Mouse (Mus musculus): ENCODE measurements around the gene Plxna4. TPM values are rescaled to one million over a fixed set of nuclear protein-coding genes. Genes with fewer than 3 reads are reported as not detected.

Gene Plxna4
- polyA plus RNA-seq, 1 experiment from 2014 or later, result 0.91 TPM

DNA sequence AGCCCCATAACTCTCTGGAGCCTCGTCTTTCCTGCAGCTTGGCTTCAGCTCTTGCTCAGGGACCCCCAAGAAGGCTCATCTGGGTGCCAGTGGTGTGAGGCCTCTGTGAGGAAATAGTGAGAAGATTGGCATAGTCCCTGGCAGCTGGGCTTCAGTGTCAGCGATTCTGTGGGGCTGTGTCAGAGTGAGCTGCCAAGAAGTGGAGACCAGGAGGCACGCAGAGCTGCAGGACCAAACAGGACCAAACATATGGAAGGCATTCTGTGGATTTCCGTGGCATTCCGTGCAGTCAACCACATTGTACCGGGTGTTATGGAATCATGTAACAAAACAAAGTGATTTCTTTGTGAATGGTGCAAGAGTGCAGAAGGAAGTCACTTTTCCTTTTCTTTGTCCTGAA, 461.1 kb downstream of the Plxna4 start:
- WGBS, result 73% methylated on average over 6 of the region's 6 CpGs
- no peak for TF ChIP-seq CTCF (IDR thresholded peaks at IDR 0.05; ENCODE audit: low read depth)
- ATAC-seq, result no peak
- Histone ChIP-seq H3K27me3 (replicated peaks; ENCODE audit: control insufficient read depth, insufficient read depth, low read length) (no peaks in the 10 kb centered on the region), H3K4me1 (replicated peaks; ENCODE audit: control insufficient read depth, insufficient read depth, low read length) (no peaks in the 10 kb centered on the region), H3K27ac (ENCODE audit: low read depth, low read length) (no peak overlapping the region), H3K9me3 (ENCODE audit: control insufficient read depth) (no peaks in the 10 kb centered on the region), H3K4me3 (ENCODE audit: low read depth, low read length) (no peak overlapping the region), H3K4me2 (replicated peaks; ENCODE audit: low read depth) (no peak overlapping the region), H3K36me3 (ENCODE audit: control insufficient read depth, insufficient read depth) (no peaks in the 10 kb centered on the region), H3K9ac (ENCODE audit: low read depth, low read length) (no peak overlapping the region)

- TF ChIP-seq CTCF (IDR thresholded peaks at IDR 0.05; ENCODE audit: low read depth), result no peak
- Histone ChIP-seq H3K9me3 (ENCODE audit: control insufficient read depth) (no peaks in the 10 kb centered on the region), H3K27me3 (replicated peaks; ENCODE audit: control insufficient read depth, insufficient read depth, low read length) (no peaks in the 10 kb centered on the region), H3K36me3 (ENCODE audit: control insufficient read depth, insufficient read depth) (no peaks in the 10 kb centered on the region), H3K4me3 (ENCODE audit: low read depth, low read length) (no peak overlapping the region), H3K9ac (ENCODE audit: low read depth, low read length) (no peak overlapping the region), H3K4me2 (replicated peaks; ENCODE audit: low read depth) (no peak overlapping the region), H3K4me1 (replicated peaks; ENCODE audit: control insufficient read depth, insufficient read depth, low read length) (no peaks in the 10 kb centered on the region), H3K27ac (ENCODE audit: low read depth, low read length) (no peak overlapping the region)
- ATAC-seq, result no peak
- WGBS, result 86% methylated on average over 4 of the region's 4 CpGs
These were observed 465.3 kb downstream of the Plxna4 start for GRCm38 (mm10) chr6:32122584-32123265.

DNA sequence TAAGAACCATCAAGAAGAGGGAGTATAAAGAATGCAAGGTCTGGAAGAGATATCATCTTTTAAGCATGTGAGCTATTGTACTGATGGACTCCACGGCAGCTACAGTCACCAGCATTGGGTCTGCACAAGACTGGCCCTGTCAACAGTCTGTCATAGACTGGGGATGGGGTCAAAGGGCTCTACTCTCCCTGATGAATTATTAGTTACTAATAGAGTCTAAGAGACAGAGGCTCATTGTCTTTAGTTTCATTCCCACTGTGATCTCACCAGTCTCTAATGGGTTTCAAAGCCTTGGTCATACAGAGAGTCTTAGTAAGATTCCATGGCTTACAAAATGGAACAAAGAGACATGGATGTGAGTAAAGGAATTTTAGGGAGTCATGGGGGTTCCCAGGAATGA, 467.1 kb downstream of the Plxna4 start:
- WGBS, result 74% methylated on average over 1 of the region's 1 CpGs

GRCm38 (mm10) chr6:32109207-32109606, 478.8 kb downstream of the Plxna4 start:
- Histone ChIP-seq H3K9me3 (ENCODE audit: control insufficient read depth) (no peaks in the 10 kb centered on the region), H3K9ac (ENCODE audit: low read depth, low read length) (no peak overlapping the region), H3K4me2 (replicated peaks; ENCODE audit: low read depth) (no peak overlapping the region), H3K27ac (ENCODE audit: low read depth, low read length) (no peak overlapping the region), H3K4me3 (ENCODE audit: low read depth, low read length) (no peak overlapping the region), H3K36me3 (ENCODE audit: control insufficient read depth, insufficient read depth) (no peaks in the 10 kb centered on the region), H3K27me3 (replicated peaks; ENCODE audit: control insufficient read depth, insufficient read depth, low read length) (0 out of 2 replicates have a peak, but pooled peaks cover 3% of the 10 kb centered on the region), H3K4me1 (replicated peaks; ENCODE audit: control insufficient read depth, insufficient read depth, low read length) (no peaks in the 10 kb centered on the region)
- WGBS, result 54% methylated on average over 2 of the region's 2 CpGs
- TF ChIP-seq CTCF (IDR thresholded peaks at IDR 0.05; ENCODE audit: low read depth), result no peak
- no peak for ATAC-seq

More for the DNA sequence above, 467.1 kb downstream of the Plxna4 start:
- Histone ChIP-seq H3K27ac (ENCODE audit: low read depth, low read length) (no peak overlapping the region), H3K4me3 (ENCODE audit: low read depth, low read length) (no peak overlapping the region), H3K9ac (ENCODE audit: low read depth, low read length) (no peak overlapping the region), H3K9me3 (ENCODE audit: control insufficient read depth) (no peaks in the 10 kb centered on the region), H3K27me3 (replicated peaks; ENCODE audit: control insufficient read depth, insufficient read depth, low read length) (no peaks in the 10 kb centered on the region), H3K4me2 (replicated peaks; ENCODE audit: low read depth) (no peak overlapping the region), H3K36me3 (ENCODE audit: control insufficient read depth, insufficient read depth) (no peaks in the 10 kb centered on the region), H3K4me1 (replicated peaks; ENCODE audit: control insufficient read depth, insufficient read depth, low read length) (no peaks in the 10 kb centered on the region)
- ATAC-seq, result no peak
- no peak for TF ChIP-seq CTCF (IDR thresholded peaks at IDR 0.05; ENCODE audit: low read depth)

DNA sequence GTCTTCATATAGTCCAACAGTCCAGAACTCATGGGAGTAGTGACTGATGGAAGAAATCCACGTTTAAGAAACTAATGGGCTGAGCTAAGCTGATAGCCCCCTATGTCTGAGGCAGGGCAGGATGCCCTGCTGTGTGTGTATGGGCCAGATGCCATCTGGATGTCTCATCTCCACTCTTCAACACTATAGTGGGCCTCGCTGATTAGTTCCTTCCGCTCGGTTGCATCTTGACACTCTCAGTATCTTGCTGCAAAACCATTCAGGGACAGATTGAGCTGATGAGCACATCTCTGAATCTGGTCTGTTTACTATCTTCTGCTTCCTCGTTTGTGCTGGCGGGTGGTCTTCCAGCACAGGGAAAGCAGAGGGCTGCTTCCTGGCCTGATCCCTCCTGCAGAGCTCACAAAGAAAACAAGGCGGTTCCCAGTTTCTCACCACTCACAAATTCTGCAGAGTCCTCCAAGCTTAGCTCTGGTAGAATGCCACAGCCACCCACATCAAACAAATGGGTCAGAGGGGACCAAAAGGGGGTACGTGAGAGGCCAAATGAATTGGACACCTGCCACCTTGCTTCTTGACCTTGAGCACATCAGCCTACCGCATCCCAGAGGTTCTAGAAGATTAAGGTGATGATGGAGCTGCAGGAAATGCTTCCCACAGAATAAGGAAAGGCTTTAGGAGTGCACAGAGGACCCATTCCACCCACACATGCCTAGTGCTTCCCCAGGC, 482.3 kb downstream of the Plxna4 start:
- no peak overlapping the region for H3K27ac ChIP-seq (ENCODE audit: low read depth, low read length)
- no peak for TF ChIP-seq CTCF (IDR thresholded peaks at IDR 0.05; ENCODE audit: low read depth)
- no peak for ATAC-seq
- WGBS, result 54% methylated on average over 9 of the region's 9 CpGs
- no peaks in the 10 kb centered on the region for H3K27me3 ChIP-seq (replicated peaks; ENCODE audit: control insufficient read depth, insufficient read depth, low read length)
- no peaks in the 10 kb centered on the region for H3K9me3 ChIP-seq (ENCODE audit: control insufficient read depth)
- H3K4me1 ChIP-seq (replicated peaks; ENCODE audit: control insufficient read depth, insufficient read depth, low read length), result no peaks in the 10 kb centered on the region
- H3K4me2 ChIP-seq (replicated peaks; ENCODE audit: low read depth), result no peak overlapping the region
- no peak overlapping the region for H3K4me3 ChIP-seq (ENCODE audit: low read depth, low read length)
- no peaks in the 10 kb centered on the region for H3K36me3 ChIP-seq (ENCODE audit: control insufficient read depth, insufficient read depth)
- no peak overlapping the region for H3K9ac ChIP-seq (ENCODE audit: low read depth, low read length)
